Mouse (Mus musculus): ENCODE measurements around the gene Zfp553. TPM values are rescaled to one million over a fixed set of nuclear protein-coding genes. Genes with fewer than 3 reads are reported as not detected.
A peak's percentile ranks its signal among the peaks of the same experiment; 100 is the strongest.
"Not testable (repeated sequence)": the region's sequence is repeated elsewhere in the genome, so short reads cannot be mapped to it uniquely, and the experiment has no call there.

The Zfp553 gene
- total RNA-seq, 2 experiments from 2014 or later, result 9.0 to 9.8 TPM

GRCm38 (mm10) chr7:127231826-127232621 lies 837 bp upstream of the Zfp553 start:
- no peak for DNase-seq (ENCODE audit: low spot score in 2 of 2)

GRCm38 (mm10) chr7:127233368-127233749 lies 498 bp downstream of the Zfp553 start:
- no peak for DNase-seq (ENCODE audit: low spot score in 2 of 2)

GRCm38 (mm10) chr7:127233765-127234164 lies 904 bp downstream of the Zfp553 start:
- no peak for DNase-seq (ENCODE audit: low spot score in 2 of 2)

GRCm38 (mm10) chr7:127234777-127235176 lies 1.9 kb downstream of the Zfp553 start:
- DNase-seq (ENCODE audit: low spot score in 2 of 2), result no peak

- no peak for DNase-seq (ENCODE audit: low spot score in 2 of 2)
These were observed 10.6 kb downstream of the Zfp553 start for GRCm38 (mm10) chr7:127243361-127243867.

- peak; percentile 97 to 98 for DNase-seq (ENCODE audit: low spot score in 2 of 2)
These were observed 11.2 kb downstream of the Zfp553 start, which contains the start of gene Zfp771 for GRCm38 (mm10) chr7:127243870-127244657. TSS of gene Zfp771 (plus strand) at chr7:127244274.

GRCm38 (mm10) chr7:127244658-127245510 lies 12.0 kb downstream of the Zfp553 start:
- peak; percentile 59 to 71 for DNase-seq (ENCODE audit: low spot score in 2 of 2)

GRCm38 (mm10) chr7:127250511-127250910 lies 17.6 kb downstream of the Zfp553 start:
- DNase-seq (ENCODE audit: low spot score in 2 of 2), result not testable (repeated sequence)

GRCm38 (mm10) chr7:127252414-127252813 lies 19.6 kb downstream of the Zfp553 start:
- no peak for DNase-seq (ENCODE audit: low spot score in 2 of 2)

- no peak for DNase-seq (ENCODE audit: low spot score in 2 of 2)
These were observed 20.5 kb downstream of the Zfp553 start for GRCm38 (mm10) chr7:127253341-127253740.

GRCm38 (mm10) chr7:127253821-127254769 lies 21.2 kb downstream of the Zfp553 start:
- peak; percentile 89 to 96 for DNase-seq (ENCODE audit: low spot score in 2 of 2)

- DNase-seq (ENCODE audit: low spot score in 2 of 2), result no peak
These were observed 22.1 kb downstream of the Zfp553 start for GRCm38 (mm10) chr7:127255008-127255407.

GRCm38 (mm10) chr7:127255965-127256364 lies 23.1 kb downstream of the Zfp553 start:
- no peak for DNase-seq (ENCODE audit: low spot score in 2 of 2)

GRCm38 (mm10) chr7:127256518-127256917 lies 23.7 kb downstream of the Zfp553 start:
- DNase-seq (ENCODE audit: low spot score in 2 of 2), result no peak

- DNase-seq (ENCODE audit: low spot score in 2 of 2), result no peak
These were observed 26.5 kb downstream of the Zfp553 start for GRCm38 (mm10) chr7:127259186-127259905.

- DNase-seq (ENCODE audit: low spot score in 2 of 2), result peak; percentile 89 to 96
These were observed 27.6 kb downstream of the Zfp553 start, which contains the start of gene Dctpp1 for GRCm38 (mm10) chr7:127260309-127261111. TSS of gene Dctpp1 (minus strand) at chr7:127260709.

GRCm38 (mm10) chr7:127262218-127262961 lies 29.5 kb downstream of the Zfp553 start:
- DNase-seq (ENCODE audit: low spot score in 2 of 2), result no peak
